Mouse (Mus musculus): ENCODE measurements around the gene Ppfibp1.

DNA sequence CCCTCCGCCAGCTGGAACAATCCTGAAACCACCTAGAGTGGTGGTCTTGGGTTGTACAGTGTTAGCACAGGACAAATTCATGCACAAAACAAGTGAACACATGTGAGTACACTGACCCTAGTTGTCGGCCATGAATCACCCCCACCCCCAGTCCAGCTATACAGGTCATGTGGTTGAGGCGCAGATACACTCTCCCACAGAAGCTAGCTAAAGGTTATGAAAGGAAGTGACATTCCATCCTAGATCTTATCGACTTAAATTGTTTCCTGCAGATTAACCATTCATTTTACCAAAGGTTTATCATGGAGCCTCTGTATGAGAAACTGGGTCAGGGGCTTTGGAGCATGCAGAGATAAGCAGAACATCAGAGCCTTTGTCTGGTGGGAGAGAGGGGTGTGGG lies 58.9 kb downstream of the Ppfibp1 start:
- no peak for TF ChIP-seq CTCF (IDR thresholded peaks at IDR 0.05; ENCODE audit: control insufficient read depth, insufficient read depth, low read length)
- TF ChIP-seq POLR2A (IDR thresholded peaks at IDR 0.05; ENCODE audit: borderline replicate concordance, control insufficient read depth, low read depth, low read length) = no peak
